Mouse (Mus musculus) forebrain, postnatal 0 days (tissue): Measurements from ENCODE around the gene Hipk3. TPM values are rescaled to one million over a fixed set of nuclear protein-coding genes. Genes with fewer than 3 reads are reported as not detected.

ENCODE experiments used
- ATAC-seq: fragments of 200-750 bp; cut with Nextera tagmentation; 2 replicates; pipeline ENCODE4 v1.8.0; 2017; ENCODE audit warnings: mild to moderate bottlenecking, moderate library complexity
- DNase-seq: peaks from one replicate; pipeline ENCODE4 v3.0.0-alpha.2; 2015
- H3K27ac ChIP-seq: fragments of 300-500 bp; sonication (generic); 2 replicates; pipeline ENCODE4 v1.5.1; 2014; ENCODE audit warnings: low read depth, mild to moderate bottlenecking, antibody characterized with exemption, low read length, moderate library complexity, mixed read lengths
- H3K27me3 ChIP-seq: fragments of 300-500 bp; sonication (generic); 2 replicates; pipeline ENCODE4 v1.6.1; 2014; ENCODE audit warnings: mild to moderate bottlenecking, low read length, mixed read lengths; ENCODE audit not compliant: insufficient read depth
- H3K36me3 ChIP-seq: fragments of 300-500 bp; sonication (generic); 2 replicates; pipeline ENCODE4 v1.6.1; 2014; ENCODE audit warnings: mild to moderate bottlenecking, moderate library complexity; ENCODE audit not compliant: insufficient read depth
- H3K4me1 ChIP-seq: fragments of 300-500 bp; sonication (generic); 2 replicates; pipeline ENCODE4 v1.6.1; 2014; ENCODE audit warnings: antibody characterized with exemption; ENCODE audit not compliant: insufficient read depth
- H3K4me2 ChIP-seq: fragments of 300-500 bp; sonication (generic); 2 replicates; pipeline ENCODE4 v1.6.1; 2014; ENCODE audit warnings: low read depth, mild to moderate bottlenecking, moderate library complexity
- H3K4me3 ChIP-seq: fragments of 300-500 bp; sonication (generic); 2 replicates; pipeline ENCODE4 v1.5.1; 2014; ENCODE audit warnings: low read depth, low read length, mixed read lengths
- H3K9ac ChIP-seq: fragments of 300-500 bp; sonication (generic); 2 replicates; pipeline ENCODE4 v1.6.1; 2014; ENCODE audit warnings: mild to moderate bottlenecking
- H3K9me3 ChIP-seq: fragments of 300-500 bp; sonication (generic); 2 replicates; pipeline ENCODE4 v1.6.1; 2016; ENCODE audit warnings: low read length
- CTCF ChIP-seq: sonication (generic); IDR thresholded peaks from 2 replicates; pipeline ENCODE4 v1.5.1; 2016; ENCODE audit warnings: antibody characterized with exemption, control low read depth, low read depth
- WGBS: fragments of 180-500 bp; shearing (Covaris S2); extraction: QIAGEN DNeasy Blood & Tissue Kit; methylation state at CpG from one replicate; pipeline ENCODE4 v1.1.7; 2014; 5-methylcytosine and 5-hydroxymethylcytosine counted together
- polyA plus RNA-seq: library from polyadenylated mRNA; unstranded; fragments of >200 nt; fragmentation: Nextera tagmentation; extraction: Ambion mirVana; gene quantifications from 2 replicates; pipeline ENCODE4 v1.2.1, GENCODE M21; 2015
- total RNA-seq: library from RNA; depleted of rRNA; stranded (reverse); fragments of >200 nt; gene quantifications from 2 replicates; pipeline ENCODE4 v1.2.3, GENCODE M21; 2014

Gene Hipk3
- total and polyA plus RNA-seq, 2 experiments from 2014 or later = 5.0 to 36.6 TPM

- H3K27me3 ChIP-seq = no peaks in the 10 kb centered on the region
- no peak overlapping the region for H3K4me3 ChIP-seq
- H3K36me3 ChIP-seq = no peaks in the 10 kb centered on the region
- DNase-seq (no peak), ATAC-seq (no peak)
- 88% methylated on average over 8 of the region's 8 CpGs for WGBS
- H3K4me1 ChIP-seq = no peaks in the 10 kb centered on the region
- no peak for TF ChIP-seq CTCF
- H3K9me3 ChIP-seq = no peaks in the 10 kb centered on the region
- H3K4me2 ChIP-seq = no peak overlapping the region
- no peak overlapping the region for H3K9ac ChIP-seq
- H3K27ac ChIP-seq = no peak overlapping the region
Measured at GRCm38 (mm10) chr2:104458569-104459332, 35.5 kb downstream of the Hipk3 start.

GRCm38 (mm10) chr2:104457106-104457505 lies 37.1 kb downstream of the Hipk3 start:
- Histone ChIP-seq H3K9me3 (no peaks in the 10 kb centered on the region), H3K4me2 (no peak overlapping the region), H3K9ac (no peak overlapping the region), H3K4me3 (no peak overlapping the region), H3K27me3 (no peaks in the 10 kb centered on the region), H3K36me3 (no peaks in the 10 kb centered on the region), H3K4me1 (no peaks in the 10 kb centered on the region), H3K27ac (no peak overlapping the region)
- TF ChIP-seq CTCF = no peak
- 80% methylated on average over 3 of the region's 3 CpGs for WGBS
- DNase-seq (no peak), ATAC-seq (no peak)

- Histone ChIP-seq H3K9ac (no peak overlapping the region), H3K27ac (no peak overlapping the region), H3K9me3 (no peaks in the 10 kb centered on the region), H3K4me3 (no peak overlapping the region), H3K36me3 (no peaks in the 10 kb centered on the region), H3K4me1 (no peaks in the 10 kb centered on the region), H3K27me3 (no peaks in the 10 kb centered on the region), H3K4me2 (no peak overlapping the region)
- ATAC-seq (no peak), DNase-seq (no peak)
- WGBS = 79% methylated on average over 3 of the region's 3 CpGs
- TF ChIP-seq CTCF = no peak
Measured at GRCm38 (mm10) chr2:104450685-104451084, 43.6 kb downstream of the Hipk3 start.

- TF ChIP-seq CTCF = no peak
- WGBS = 95% methylated on average over 1 of the region's 1 CpGs
- no peak for ATAC-seq
- no peaks in the 10 kb centered on the region for H3K9me3 ChIP-seq
- no peaks in the 10 kb centered on the region for H3K27me3 ChIP-seq
- DNase-seq = no peak
- H3K27ac ChIP-seq = no peak overlapping the region
- no peaks in the 10 kb centered on the region for H3K4me1 ChIP-seq
- H3K4me2 ChIP-seq = no peak overlapping the region
- no peak overlapping the region for H3K4me3 ChIP-seq
- no peak overlapping the region for H3K9ac ChIP-seq
- no peaks in the 10 kb centered on the region for H3K36me3 ChIP-seq
Measured at GRCm38 (mm10) chr2:104449191-104449590, 45.1 kb downstream of the Hipk3 start.

GRCm38 (mm10) chr2:104448201-104448600 lies 46.0 kb downstream of the Hipk3 start:
- H3K4me2 ChIP-seq = no peak overlapping the region
- ATAC-seq = no peak
- no peaks in the 10 kb centered on the region for H3K9me3 ChIP-seq
- no peak overlapping the region for H3K4me3 ChIP-seq
- H3K4me1 ChIP-seq = no peaks in the 10 kb centered on the region
- H3K36me3 ChIP-seq = no peaks in the 10 kb centered on the region
- 77% methylated on average over 4 of the region's 4 CpGs for WGBS
- no peak for DNase-seq
- H3K9ac ChIP-seq = no peak overlapping the region
- H3K27ac ChIP-seq = no peak overlapping the region
- H3K27me3 ChIP-seq = no peaks in the 10 kb centered on the region
- TF ChIP-seq CTCF = no peak

- no peak overlapping the region for H3K9ac ChIP-seq
- TF ChIP-seq CTCF = no peak
- 52% methylated on average over 1 of the region's 1 CpGs for WGBS
Measured at GRCm38 (mm10) chr2:104446016-104446415, 48.2 kb downstream of the Hipk3 start.

GRCm38 (mm10) chr2:104444776-104445175 lies 49.5 kb downstream of the Hipk3 start:
- Histone ChIP-seq H3K27me3 (no peaks in the 10 kb centered on the region), H3K9me3 (no peaks in the 10 kb centered on the region), H3K27ac (no peak overlapping the region), H3K4me2 (no peak overlapping the region), H3K4me3 (no peak overlapping the region), H3K4me1 (no peaks in the 10 kb centered on the region), H3K9ac (no peak overlapping the region), H3K36me3 (no peaks in the 10 kb centered on the region)
- TF ChIP-seq CTCF = peak; percentile 82
- ATAC-seq (peak; percentile 89), DNase-seq (peak; percentile 76)
- WGBS = 34% methylated on average over 2 of the region's 2 CpGs

More at GRCm38 (mm10) chr2:104446016-104446415, 48.2 kb downstream of the Hipk3 start:
- H3K4me3 ChIP-seq = no peak overlapping the region
- no peak overlapping the region for H3K27ac ChIP-seq
- no peaks in the 10 kb centered on the region for H3K9me3 ChIP-seq
- DNase-seq = no peak
- no peaks in the 10 kb centered on the region for H3K4me1 ChIP-seq
- ATAC-seq = no peak
- no peak overlapping the region for H3K4me2 ChIP-seq
- H3K27me3 ChIP-seq = no peaks in the 10 kb centered on the region
- H3K36me3 ChIP-seq = no peaks in the 10 kb centered on the region
